Comparison of ENCODE assay signal across 10 mouse cellular contexts in genomic region chr5:33104025-33104481, GRCm38 (mm10). TPM values are rescaled to one million over a fixed set of nuclear protein-coding genes. Genes with fewer than 3 reads are reported as not detected.
DNase-seq lines count a peak whose midpoint lies in the region; ATAC-seq lines count a peak whose summit lies in the region.
"Had no signal": no experiment of that assay in that cellular context is flagged by ENCODE, and none has a peak within 500 bp of the region (broad histone marks: within the 10 kb centered on the region; RNA-seq: fewer than 3 reads in every experiment).

Gene Slc5a1 (plus strand): TSS chr5:33104219.

- DNase-seq in lung, adult 18-20 months, result peak; percentile 23 to 41
- no peak for DNase-seq in lung, postnatal 14 days
- no peak for DNase-seq in adrenal gland, postnatal 14 days
- DNase-seq: heart, adult 18-20 months had no signal

- peak within 1 kb of the TSS; percentile 27 for H3K27ac ChIP-seq in intestine, embryonic 15.5 days
- H3K27ac ChIP-seq in limb, embryonic 15.5 days, result no peak within 1 kb of the TSS
- H3K27ac ChIP-seq in stomach, embryonic 16.5 days (ENCODE audit: low read length), result peak within 1 kb of the TSS; percentile 12; the same call in 1 of the 2 replicates
- H3K27ac ChIP-seq: macrophage had no signal

- H3K9me3 ChIP-seq in intestine, embryonic 15.5 days, result no peaks in the 10 kb centered on the region
- H3K9me3 ChIP-seq in limb, embryonic 15.5 days, result no peaks in the 10 kb centered on the region
- H3K9me3 ChIP-seq in stomach, embryonic 16.5 days (replicated peaks; ENCODE audit: control insufficient read depth, low read length), result no peaks in the 10 kb centered on the region

- no peaks in the 10 kb centered on the region for H3K36me3 ChIP-seq in intestine, embryonic 15.5 days
- no peaks in the 10 kb centered on the region for H3K36me3 ChIP-seq in limb, embryonic 15.5 days
- H3K36me3 ChIP-seq in stomach, embryonic 16.5 days (ENCODE audit: control insufficient read depth, insufficient read depth, low read length), result no peaks in the 10 kb centered on the region

- 11% methylated on average over 25 of the region's 25 CpGs for WGBS in intestine, embryonic 15.5 days
- WGBS in limb, embryonic 15.5 days, result 10% methylated on average over 25 of the region's 25 CpGs
- 10% methylated on average over 25 of the region's 25 CpGs for WGBS in stomach, embryonic 16.5 days

- peak within 1 kb of the TSS; percentile 26 for H3K9ac ChIP-seq in intestine, embryonic 15.5 days
- H3K9ac ChIP-seq in limb, embryonic 15.5 days, result no peak within 1 kb of the TSS
- H3K9ac ChIP-seq in stomach, embryonic 16.5 days (ENCODE audit: low read length), result peak within 1 kb of the TSS; percentile 25

- peaks cover 12% of the 10 kb centered on the region for H3K27me3 ChIP-seq in intestine, embryonic 15.5 days (replicated peaks)
- H3K27me3 ChIP-seq in limb, embryonic 15.5 days, result peaks cover 42% of the 10 kb centered on the region
- H3K27me3 ChIP-seq in stomach, embryonic 16.5 days (ENCODE audit: control insufficient read depth, insufficient read depth, low read length), result peaks cover 11% of the 10 kb centered on the region; the same call in 1 of the 2 replicates

- peak within 1 kb of the TSS; percentile 38 for H3K4me3 ChIP-seq in intestine, embryonic 15.5 days (replicated peaks)
- peak within 1 kb of the TSS; percentile 5; the same call in 1 of the 2 replicates for H3K4me3 ChIP-seq in limb, embryonic 15.5 days
- peak within 1 kb of the TSS; percentile 26 for H3K4me3 ChIP-seq in stomach, embryonic 16.5 days (replicated peaks; ENCODE audit: low read length)

- H3K4me2 ChIP-seq in intestine, embryonic 15.5 days (replicated peaks), result peak within 1 kb of the TSS; percentile 52
- 0 out of 2 replicates have a peak within 1 kb of the TSS, but pooled peaks have one; percentile 22 for H3K4me2 ChIP-seq in limb, embryonic 15.5 days
- peak within 1 kb of the TSS; percentile 37 for H3K4me2 ChIP-seq in stomach, embryonic 16.5 days (ENCODE audit: low read depth, low read length)

- H3K4me1 ChIP-seq in intestine, embryonic 15.5 days (replicated peaks), result no peaks in the 10 kb centered on the region
- H3K4me1 ChIP-seq in limb, embryonic 15.5 days, result peaks cover 4% of the 10 kb centered on the region; the same call in 1 of the 2 replicates
- no peaks in the 10 kb centered on the region for H3K4me1 ChIP-seq in stomach, embryonic 16.5 days (ENCODE audit: control insufficient read depth, insufficient read depth, low read length)

- ATAC-seq in intestine, embryonic 15.5 days, result peak; percentile 90
- no peak for ATAC-seq in limb, embryonic 15.5 days (ENCODE audit: insufficient number of reproducible peaks, low FRiP score, low TSS enrichment, low read depth)
- ATAC-seq in stomach, embryonic 16.5 days (ENCODE audit: insufficient read depth, low FRiP score), result peak; percentile 73
- ATAC-seq in frontal cortex, adult (ENCODE audit: low TSS enrichment), result no peak
- no peak for ATAC-seq in erythroblast, adult 5-6 weeks (replicated peaks; ENCODE audit: low FRiP score, poor library complexity, severe bottlenecking)

RNA-seq across cellular contexts. Expression of gene Slc5a1, which starts in this region (rescaled TPM):
- 52.1 and 61.9 TPM in 2 replicates for polyA plus RNA-seq in intestine, embryonic 15.5 days (2015; fragmentation: Nextera tagmentation; extraction: Ambion mirVana)
- polyA plus RNA-seq in limb, embryonic 15.5 days (2015; fragmentation: Nextera tagmentation; extraction: Ambion mirVana), result 3.4 TPM in 2 replicates
- polyA plus RNA-seq in stomach, embryonic 16.5 days (2015; fragmentation: Nextera tagmentation; extraction: Ambion mirVana), result 14.1 and 19.6 TPM in 2 replicates
- total RNA-seq in adrenal gland, postnatal 14 days (2021), result 0.11 TPM in 1 of 2 replicates, not detected in the other
- total RNA-seq in erythroblast, adult 5-6 weeks (2015; ENCODE audit: low replicate concordance), result not detected in 2 replicates
- not detected in 2 replicates for total RNA-seq in erythroblast, adult 5-6 weeks (2017; ENCODE audit: low replicate concordance)
- polyA plus RNA-seq: macrophage had no signal

Comparison
In these comparisons a context has a peak if more than half of its experiments do, and no peak if none do; other contexts are left out.
1. DNase-seq: peak in lung, adult 18-20 months (2 of 2); none in lung, postnatal 14 days (single experiment) and adrenal gland, postnatal 14 days (single experiment).
2. ATAC-seq: peak in intestine, embryonic 15.5 days (single experiment) and stomach, embryonic 16.5 days (single experiment); none in limb, embryonic 15.5 days (single experiment), frontal cortex, adult (single experiment) and erythroblast, adult 5-6 weeks (single experiment).
3. Peak in every context shown above with its lines, with median percentiles within 50 percentile points of each other: H3K4me2 ChIP-seq and H3K4me3 ChIP-seq.